Mouse (Mus musculus) ovary, adult 18-20 months (tissue): ENCODE results near the gene Babam2.
"Not testable (repeated sequence)": the region's sequence is repeated elsewhere in the genome, so short reads cannot be mapped to it uniquely, and the experiment has no call there.

Experiments used
- DNase-seq: peaks from one replicate; pipeline ENCODE4 v3.0.0; 2022; ENCODE audit warnings: low spot score, mixed read lengths

Babam2 gene

DNA sequence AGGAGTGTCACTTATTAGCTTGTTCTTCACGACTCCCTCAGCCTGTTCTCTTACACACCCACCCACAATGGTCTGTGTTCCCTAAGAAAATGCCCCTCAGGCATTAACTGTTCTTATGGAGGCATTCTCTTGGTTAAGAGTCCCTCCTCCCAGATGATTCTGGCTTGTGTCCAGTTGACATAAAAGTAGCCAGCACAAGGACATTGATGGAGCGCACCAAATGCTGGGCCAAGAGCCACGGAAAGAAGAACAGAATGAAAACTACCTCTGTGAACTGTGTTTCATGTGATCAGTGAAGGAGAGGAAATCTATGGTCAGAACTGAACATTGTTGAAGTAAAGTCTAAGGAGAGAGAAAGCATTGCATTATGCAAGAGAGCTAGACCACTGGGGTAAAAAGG lies 89.7 kb downstream of the Babam2 start:
- no peak for DNase-seq

DNA sequence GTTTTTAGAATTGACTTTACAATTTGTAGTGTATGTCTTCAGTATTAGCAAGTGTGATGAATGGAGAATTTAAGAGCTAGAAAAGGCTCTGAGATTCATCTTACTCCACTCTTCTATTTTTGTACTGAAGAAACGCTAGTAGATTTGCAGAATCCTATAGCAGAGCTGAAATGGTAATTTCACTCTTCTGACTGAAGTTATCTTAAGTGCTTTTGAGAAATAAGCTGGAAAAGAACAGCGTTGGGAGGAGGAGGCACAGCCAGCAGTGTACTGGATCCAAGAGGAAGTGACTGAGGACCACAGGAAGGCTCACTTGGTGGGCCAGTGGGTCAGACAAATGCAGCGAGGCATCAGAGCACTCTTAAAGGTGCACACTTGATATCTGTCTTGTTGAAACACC lies 90.1 kb downstream of the Babam2 start:
- DNase-seq = no peak

- no peak for DNase-seq
Measured at GRCm38 (mm10) chr5:31792338-31792737, 94.9 kb downstream of the Babam2 start.

DNA sequence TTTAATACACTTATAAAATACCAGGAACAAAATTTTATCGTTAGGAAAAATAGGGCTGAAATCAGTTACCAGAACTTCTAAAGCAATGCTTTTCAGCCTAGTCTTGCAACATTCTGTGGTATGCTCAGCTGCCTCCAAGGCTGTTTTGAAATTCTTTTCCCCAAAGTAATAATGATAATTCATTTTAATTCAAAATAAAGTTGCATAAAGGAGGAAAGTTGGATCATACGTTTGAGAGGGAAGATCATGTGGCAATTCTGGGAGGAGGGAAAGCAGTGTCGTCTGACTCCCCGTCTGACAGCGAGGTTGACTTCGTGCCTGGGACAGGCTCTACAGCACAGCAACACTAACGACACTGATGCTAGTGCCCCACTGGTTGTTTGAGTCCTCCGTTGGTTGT lies 95.4 kb downstream of the Babam2 start:
- no peak for DNase-seq

DNA sequence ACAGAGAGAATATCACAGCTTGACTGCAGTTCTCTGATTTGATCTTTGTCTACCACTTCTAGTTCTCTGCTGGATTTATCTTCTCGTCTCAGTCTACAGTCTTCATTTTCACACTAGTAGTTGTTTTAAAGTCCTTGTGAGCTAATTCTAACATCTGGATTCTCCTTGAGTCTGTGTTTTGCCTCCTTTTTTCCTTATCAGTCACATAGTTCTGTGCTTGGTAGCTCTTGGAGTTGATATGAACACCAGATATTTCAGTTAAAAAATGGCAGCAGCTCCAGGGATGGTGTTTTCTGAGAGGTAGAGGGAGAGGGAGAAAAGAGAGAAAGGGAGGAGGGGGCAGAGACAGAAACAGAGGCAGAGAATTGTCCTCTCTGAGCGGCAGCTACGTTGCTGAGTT lies 97.9 kb downstream of the Babam2 start:
- no peak for DNase-seq

DNA sequence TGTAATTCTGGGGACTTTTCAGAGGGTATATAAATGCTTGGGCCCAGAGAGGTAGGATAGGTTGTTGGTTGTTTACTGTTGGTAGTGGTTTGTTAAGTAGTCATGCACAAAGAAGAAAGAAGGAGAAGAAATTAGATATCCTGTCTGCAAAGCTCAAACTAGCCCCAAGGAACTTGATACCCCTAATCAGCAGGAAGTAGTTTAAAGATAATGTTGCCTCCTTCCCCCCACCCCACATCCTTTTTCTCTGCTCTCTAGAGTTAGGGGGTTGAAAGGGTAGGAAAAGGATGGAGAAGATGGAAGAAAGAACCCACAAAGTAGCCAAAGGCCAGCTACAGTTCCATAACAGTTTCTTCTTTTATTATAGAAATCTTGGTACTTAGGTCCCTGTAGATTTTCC lies 99.5 kb downstream of the Babam2 start:
- DNase-seq = no peak

DNA sequence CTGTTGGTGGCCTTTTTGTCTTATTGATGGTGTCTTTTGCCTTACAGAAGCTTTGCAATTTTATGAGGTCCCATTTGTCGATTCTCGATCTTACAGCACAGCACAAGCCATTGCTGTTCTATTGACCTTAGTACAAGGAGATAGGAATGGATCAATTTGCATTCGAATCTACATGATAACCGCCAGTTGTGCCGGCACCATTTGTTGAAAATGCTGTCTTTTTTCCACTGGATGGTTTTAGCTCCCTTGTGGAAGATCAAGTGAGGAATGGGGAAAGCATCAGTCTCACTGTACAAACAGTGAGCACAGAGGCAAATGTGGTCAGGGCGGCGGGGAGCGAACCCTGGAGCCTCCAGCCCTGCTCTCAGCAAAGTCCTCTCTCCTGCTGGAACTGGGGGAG lies 106.7 kb downstream of the Babam2 start:
- DNase-seq = not testable (repeated sequence)

DNA sequence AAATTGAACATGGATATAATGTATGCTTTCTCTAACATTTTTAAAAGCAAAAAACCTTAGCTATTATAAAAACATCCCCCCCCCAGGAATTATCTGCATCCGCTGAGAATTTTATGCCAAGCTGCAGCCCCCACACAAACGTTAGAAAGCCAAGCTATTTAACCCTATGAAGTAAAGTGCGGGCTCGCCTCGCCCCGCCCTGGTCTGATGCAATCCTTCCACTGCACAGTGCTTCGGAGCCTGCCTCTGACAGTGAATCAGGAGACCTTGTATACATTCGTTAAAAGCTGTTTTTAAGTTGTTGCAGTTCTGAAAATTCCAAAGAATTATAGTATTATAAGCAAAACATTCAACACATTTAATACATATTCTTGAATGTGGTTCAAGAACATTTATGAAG lies 107.3 kb downstream of the Babam2 start:
- DNase-seq = no peak

DNA sequence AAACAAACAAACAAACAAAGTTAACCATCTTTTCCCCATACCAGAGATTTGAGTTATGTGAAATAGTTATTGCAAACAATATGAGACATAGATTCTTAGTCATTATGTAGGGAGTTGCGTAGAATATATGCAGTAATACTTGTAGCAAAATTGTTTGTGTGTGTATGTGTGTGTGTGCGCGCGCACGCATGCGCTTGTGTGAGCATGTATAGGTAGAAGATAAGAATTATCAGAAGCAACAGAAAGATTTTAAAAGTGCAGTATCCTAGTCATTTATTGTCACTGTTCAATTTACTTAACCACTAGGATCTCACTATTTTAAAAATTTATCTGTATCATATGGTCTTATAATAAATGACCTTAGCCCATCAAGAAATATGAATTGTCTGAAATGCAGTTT lies 109.8 kb downstream of the Babam2 start:
- DNase-seq = no peak

DNA sequence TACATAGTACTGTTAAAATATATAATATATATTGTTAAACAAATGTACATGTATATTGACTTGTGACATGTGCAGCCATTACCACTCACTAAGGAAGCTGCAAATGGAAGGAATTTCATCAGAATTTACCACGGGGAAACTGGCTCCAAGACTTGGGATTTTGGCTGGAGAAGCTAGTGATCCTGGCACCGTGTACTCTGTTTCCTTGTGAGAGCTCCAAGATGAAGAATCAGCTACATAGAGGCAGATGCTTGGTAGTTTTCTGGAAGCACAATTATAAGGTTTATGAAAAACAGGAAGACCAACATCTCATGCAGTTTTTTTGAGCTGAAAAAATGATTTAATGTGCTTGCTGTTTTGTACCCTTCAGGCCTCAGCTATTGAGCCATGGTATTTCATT lies 110.8 kb downstream of the Babam2 start:
- no peak for DNase-seq

GRCm38 (mm10) chr5:31810796-31811662 lies 113.5 kb downstream of the Babam2 start:
- DNase-seq = no peak

DNA sequence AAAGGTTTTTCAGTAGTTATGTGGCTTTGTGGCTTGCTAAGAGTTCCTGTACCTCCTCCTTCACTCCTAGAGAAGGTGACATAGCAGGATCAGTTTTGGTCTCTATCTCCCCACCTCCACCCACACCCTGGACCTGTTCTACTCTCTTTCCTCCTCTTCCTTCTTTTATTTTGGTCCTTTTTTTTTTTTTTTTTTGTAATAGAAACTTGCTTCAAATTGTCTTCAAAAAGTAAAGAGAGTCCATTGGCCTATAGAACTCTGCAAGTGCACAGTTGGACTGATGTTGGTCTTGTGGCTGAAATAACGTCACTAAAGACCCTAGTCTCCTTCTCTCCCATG lies 114.1 kb downstream of the Babam2 start:
- DNase-seq = no peak

GRCm38 (mm10) chr5:31813156-31813675 lies 115.7 kb downstream of the Babam2 start:
- DNase-seq = no peak

DNA sequence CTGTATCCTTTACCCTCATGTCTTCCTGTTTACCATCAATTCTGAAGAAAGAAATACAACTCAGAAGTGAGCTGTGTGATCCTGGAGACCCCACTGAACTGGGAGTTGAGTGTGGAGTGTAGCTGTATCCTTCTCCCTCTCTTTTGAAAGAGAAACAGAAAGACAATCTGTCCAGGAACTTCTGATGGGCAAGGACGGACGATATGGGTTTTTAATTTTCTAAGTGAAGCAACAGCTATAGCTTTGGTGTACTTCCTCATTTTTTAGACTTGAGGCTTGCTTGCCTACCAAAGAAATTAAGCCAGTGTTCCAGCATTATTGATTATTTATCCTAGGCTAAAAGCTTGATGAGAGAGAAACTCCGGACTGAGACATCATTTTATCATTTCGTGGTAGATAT lies 116.6 kb downstream of the Babam2 start:
- DNase-seq = no peak

DNA sequence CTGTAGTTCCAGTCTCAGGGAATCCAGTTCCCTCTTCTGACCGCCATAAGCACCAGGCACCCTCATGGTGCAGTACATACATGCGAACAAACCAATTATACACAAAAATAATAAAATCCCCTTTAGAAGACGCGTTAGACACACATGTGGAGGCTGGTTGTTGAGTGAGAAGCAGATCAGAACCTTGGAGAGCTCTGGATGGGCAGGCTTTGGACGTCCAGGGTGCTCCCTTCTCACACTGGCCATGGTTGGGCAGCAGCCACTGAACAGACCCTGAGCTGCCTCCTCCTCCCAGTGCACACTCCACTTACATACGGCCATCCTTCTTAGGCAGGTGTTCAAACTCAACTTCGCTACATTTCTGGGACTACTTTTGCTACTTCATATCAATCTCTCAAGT lies 117.6 kb downstream of the Babam2 start:
- DNase-seq = no peak

GRCm38 (mm10) chr5:31816082-31816481 lies 118.6 kb downstream of the Babam2 start:
- no peak for DNase-seq

- DNase-seq = no peak
Measured at GRCm38 (mm10) chr5:31820801-31821200, 123.3 kb downstream of the Babam2 start.

DNA sequence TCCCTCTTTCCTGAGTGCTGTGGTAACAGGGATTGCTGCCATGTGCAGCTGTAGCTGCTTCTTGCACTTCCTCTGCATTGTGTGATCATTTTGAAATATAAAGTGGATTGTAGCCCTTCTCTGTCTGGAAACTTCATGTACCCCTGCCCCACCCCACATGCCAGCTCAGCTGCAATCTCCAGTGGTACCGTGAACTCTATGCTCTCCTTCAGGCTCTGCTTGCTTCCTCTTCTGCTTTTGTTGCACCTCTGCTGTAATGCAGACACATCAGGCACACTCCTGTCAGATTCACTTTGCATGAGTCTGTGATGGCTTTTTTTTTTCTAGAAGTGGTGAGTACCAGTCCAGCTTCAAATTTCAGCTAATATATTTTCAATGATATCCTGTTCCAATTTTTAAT lies 123.7 kb downstream of the Babam2 start:
- DNase-seq = no peak

GRCm38 (mm10) chr5:31823673-31824072 lies 126.2 kb downstream of the Babam2 start:
- DNase-seq = no peak

DNA sequence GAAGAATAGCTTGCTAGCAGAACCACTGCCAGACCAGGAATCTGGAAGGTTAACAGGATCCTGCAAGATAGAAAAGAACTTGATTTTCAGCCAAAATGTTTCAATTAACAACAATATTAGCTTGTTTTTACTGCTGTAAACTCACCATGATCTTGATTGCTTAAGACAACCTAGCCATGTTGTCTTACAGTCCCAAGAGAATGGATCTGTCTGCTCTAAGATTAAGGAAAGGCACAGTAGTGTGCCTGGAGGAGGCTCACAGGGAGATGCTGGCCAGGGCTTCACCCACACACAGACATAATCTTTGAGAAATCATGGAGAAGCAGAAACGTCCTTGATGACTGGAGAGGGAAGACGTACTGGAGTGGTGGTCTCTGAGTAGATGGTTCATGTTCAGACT lies 126.6 kb downstream of the Babam2 start:
- no peak for DNase-seq

DNA sequence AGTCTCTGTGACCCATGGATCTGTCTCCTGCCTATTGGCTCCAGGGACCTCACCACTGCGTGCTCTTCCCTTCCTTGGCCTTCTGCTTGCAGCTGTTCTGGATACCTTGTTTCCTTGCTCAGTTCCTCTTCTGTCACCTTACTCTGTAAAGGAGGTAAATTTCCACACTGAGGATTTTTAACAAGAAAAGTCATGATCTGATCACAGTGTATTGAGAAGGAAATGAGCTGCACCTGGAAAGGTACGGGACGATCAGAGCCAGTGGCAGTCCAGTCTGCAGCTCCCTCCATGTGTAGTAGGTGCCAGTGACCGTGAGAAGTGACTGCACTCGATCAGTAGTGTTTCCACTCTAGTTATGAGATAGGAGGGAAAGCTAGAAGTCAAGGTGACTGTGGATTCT lies 129.8 kb downstream of the Babam2 start:
- no peak for DNase-seq

DNA sequence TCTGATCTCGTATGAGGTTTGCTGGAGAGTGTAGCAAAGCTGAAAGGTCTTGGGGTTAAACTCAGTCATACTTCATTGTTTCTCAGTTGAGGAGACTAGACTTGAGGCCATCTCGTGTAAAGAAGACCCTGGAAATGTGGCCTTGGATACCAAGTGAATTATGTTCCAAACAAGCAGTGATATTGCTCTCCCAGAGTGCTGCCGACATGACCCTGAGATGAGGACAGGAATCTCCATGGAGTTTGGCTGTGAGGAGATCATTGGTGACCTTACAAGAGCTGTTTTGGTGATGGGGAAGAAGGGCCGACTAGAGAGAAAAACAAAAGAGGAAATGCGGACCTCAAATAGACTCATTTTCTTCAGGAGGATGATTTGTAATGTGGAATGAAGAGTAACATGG lies 130.4 kb downstream of the Babam2 start:
- DNase-seq = peak; percentile 76

- no peak for DNase-seq
Measured at GRCm38 (mm10) chr5:31828747-31829146, 131.3 kb downstream of the Babam2 start.

GRCm38 (mm10) chr5:31829588-31829987 lies 132.1 kb downstream of the Babam2 start:
- DNase-seq = no peak
